Mouse (Mus musculus): Measurements from ENCODE around the gene Arhgap10. TPM values are rescaled to one million over a fixed set of nuclear protein-coding genes. Genes with fewer than 3 reads are reported as not detected.

The Arhgap10 gene
- polyA plus RNA-seq, 1 experiment: 22.4 TPM

DNA sequence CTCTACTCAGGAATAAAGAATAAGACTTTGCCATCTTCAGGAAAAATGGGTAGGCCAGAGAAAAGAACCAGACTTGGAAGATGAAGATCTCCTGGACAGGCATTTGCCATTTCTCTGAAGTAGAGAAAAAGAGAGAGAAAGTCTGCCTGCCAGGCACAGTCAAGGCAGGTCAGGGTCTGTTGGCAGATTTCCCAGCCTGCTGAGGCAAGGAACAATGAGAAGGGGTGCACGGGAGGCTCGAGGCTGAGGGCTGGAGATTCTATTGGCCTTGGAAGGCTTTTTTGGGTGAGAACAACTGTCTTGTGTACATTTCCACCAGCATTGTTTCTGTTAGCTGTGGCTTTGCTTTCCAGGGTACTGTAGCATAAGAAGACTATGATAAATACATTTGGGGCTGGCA is 147.4 kb downstream of the Arhgap10 start:
- Histone ChIP-seq H3K4me1 (ENCODE audit: control insufficient read depth, insufficient read depth, low read length) (peaks cover 3% of the 10 kb centered on the region; the same call in 1 of the 2 replicates), H3K4me3 (ENCODE audit: insufficient read depth, low read length) (no peak overlapping the region), H3K27ac (ENCODE audit: insufficient read depth, low read length) (no peak overlapping the region)
- TF ChIP-seq POLR2A (IDR thresholded peaks at IDR 0.05; ENCODE audit: extremely low read depth, insufficient read depth, low read length) (no peak), CTCF (IDR thresholded peaks at IDR 0.05; ENCODE audit: extremely low read depth, insufficient read depth, low read length) (no peak)

DNA sequence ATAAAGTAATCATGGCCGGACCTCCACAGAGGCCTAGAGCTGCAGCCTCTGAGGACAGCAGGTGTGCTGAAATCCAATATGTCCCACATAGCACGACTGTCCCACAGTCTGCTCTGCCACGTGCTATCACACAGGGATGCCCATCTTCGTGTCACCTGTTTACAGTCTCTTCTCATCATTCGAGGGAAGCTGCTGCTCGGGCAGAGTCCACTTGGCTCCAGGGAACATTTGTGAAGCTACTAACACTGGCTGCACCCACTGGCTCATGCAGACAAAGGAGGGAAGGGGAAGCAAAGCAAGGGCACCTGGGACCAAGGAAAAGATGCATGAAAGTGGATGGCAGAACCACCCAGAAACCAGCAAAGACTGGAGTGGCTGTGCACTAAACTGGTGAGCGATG is 148.1 kb downstream of the Arhgap10 start:
- TF ChIP-seq CTCF (IDR thresholded peaks at IDR 0.05; ENCODE audit: extremely low read depth, insufficient read depth, low read length): no peak
- no peak for TF ChIP-seq POLR2A (IDR thresholded peaks at IDR 0.05; ENCODE audit: extremely low read depth, insufficient read depth, low read length)
- Histone ChIP-seq H3K4me1 (ENCODE audit: control insufficient read depth, insufficient read depth, low read length) (peaks cover under 1% of the 10 kb centered on the region; the same call in 1 of the 2 replicates), H3K4me3 (ENCODE audit: insufficient read depth, low read length) (no peak overlapping the region), H3K27ac (ENCODE audit: insufficient read depth, low read length) (no peak overlapping the region)

DNA sequence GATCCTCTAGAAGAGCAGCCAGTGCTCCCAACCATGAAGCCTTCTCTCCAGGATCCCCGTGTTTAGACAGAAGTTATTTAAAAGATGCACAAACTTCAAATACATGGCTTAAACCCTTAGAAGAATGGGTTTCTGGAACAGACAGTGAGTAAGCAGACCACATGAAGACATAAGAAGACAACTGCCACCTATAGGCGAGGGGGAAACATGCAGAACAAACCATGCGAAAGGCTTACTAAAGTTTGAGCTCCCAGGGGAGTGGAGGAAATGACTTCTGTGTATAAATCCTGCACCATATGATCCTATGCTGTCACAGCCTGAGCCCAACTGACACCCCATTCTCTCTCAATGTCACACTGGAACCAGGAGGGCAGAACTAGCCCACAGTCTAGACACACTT is 150.7 kb downstream of the Arhgap10 start:
- peaks cover 1% of the 10 kb centered on the region; the same call in 1 of the 2 replicates for H3K4me1 ChIP-seq (ENCODE audit: control insufficient read depth, insufficient read depth, low read length)
- no peak overlapping the region for H3K4me3 ChIP-seq (ENCODE audit: insufficient read depth, low read length)
- no peak for TF ChIP-seq POLR2A (IDR thresholded peaks at IDR 0.05; ENCODE audit: extremely low read depth, insufficient read depth, low read length)
- peak; percentile 36; the same call in 1 of the 2 replicates for TF ChIP-seq CTCF (IDR thresholded peaks at IDR 0.05; ENCODE audit: extremely low read depth, insufficient read depth, low read length)
- H3K27ac ChIP-seq (ENCODE audit: insufficient read depth, low read length): no peak overlapping the region

GRCm38 (mm10) chr8:77366446-77366845 is 151.3 kb downstream of the Arhgap10 start:
- H3K27ac ChIP-seq (ENCODE audit: insufficient read depth, low read length): no peak overlapping the region
- peaks cover 1% of the 10 kb centered on the region; the same call in 1 of the 2 replicates for H3K4me1 ChIP-seq (ENCODE audit: control insufficient read depth, insufficient read depth, low read length)
- H3K4me3 ChIP-seq (ENCODE audit: insufficient read depth, low read length): no peak overlapping the region
- TF ChIP-seq CTCF (IDR thresholded peaks at IDR 0.05; ENCODE audit: extremely low read depth, insufficient read depth, low read length) (no peak), POLR2A (IDR thresholded peaks at IDR 0.05; ENCODE audit: extremely low read depth, insufficient read depth, low read length) (no peak)

DNA sequence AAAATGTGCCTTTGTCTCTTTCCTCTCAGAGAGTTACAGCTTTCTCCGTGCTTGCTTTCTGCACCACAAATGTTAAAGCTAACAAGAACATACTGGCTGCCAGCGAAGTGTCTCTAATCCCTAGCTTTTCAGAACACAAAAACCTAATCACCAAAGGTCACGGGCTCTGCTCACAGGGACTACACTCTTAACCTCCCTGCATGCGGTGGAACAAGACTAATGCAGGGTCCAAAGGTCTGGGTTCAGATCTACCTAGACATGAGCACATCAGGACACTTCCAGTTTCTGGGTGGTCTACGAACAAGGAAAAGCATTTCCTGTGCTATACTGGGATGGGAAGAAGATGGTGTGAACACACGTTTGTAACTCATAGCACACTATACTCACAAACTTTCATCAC is 151.8 kb downstream of the Arhgap10 start:
- H3K4me3 ChIP-seq (ENCODE audit: insufficient read depth, low read length): no peak overlapping the region
- no peak overlapping the region for H3K27ac ChIP-seq (ENCODE audit: insufficient read depth, low read length)
- H3K4me1 ChIP-seq (ENCODE audit: control insufficient read depth, insufficient read depth, low read length): peaks cover 1% of the 10 kb centered on the region; the same call in 1 of the 2 replicates
- TF ChIP-seq POLR2A (IDR thresholded peaks at IDR 0.05; ENCODE audit: extremely low read depth, insufficient read depth, low read length) (no peak), CTCF (IDR thresholded peaks at IDR 0.05; ENCODE audit: extremely low read depth, insufficient read depth, low read length) (no peak)

GRCm38 (mm10) chr8:77364472-77364871 is 153.3 kb downstream of the Arhgap10 start:
- Histone ChIP-seq H3K4me1 (ENCODE audit: control insufficient read depth, insufficient read depth, low read length) (peaks cover 1% of the 10 kb centered on the region; the same call in 1 of the 2 replicates), H3K4me3 (ENCODE audit: insufficient read depth, low read length) (no peak overlapping the region), H3K27ac (ENCODE audit: insufficient read depth, low read length) (no peak overlapping the region)
- no peak for TF ChIP-seq CTCF (IDR thresholded peaks at IDR 0.05; ENCODE audit: extremely low read depth, insufficient read depth, low read length)
- no peak for TF ChIP-seq POLR2A (IDR thresholded peaks at IDR 0.05; ENCODE audit: extremely low read depth, insufficient read depth, low read length)

GRCm38 (mm10) chr8:77360853-77361252 is 156.9 kb downstream of the Arhgap10 start:
- H3K4me1 ChIP-seq (ENCODE audit: control insufficient read depth, insufficient read depth, low read length): peaks cover 1% of the 10 kb centered on the region; the same call in 1 of the 2 replicates
- H3K27ac ChIP-seq (ENCODE audit: insufficient read depth, low read length): no peak overlapping the region
- TF ChIP-seq CTCF (IDR thresholded peaks at IDR 0.05; ENCODE audit: extremely low read depth, insufficient read depth, low read length): no peak
- TF ChIP-seq POLR2A (IDR thresholded peaks at IDR 0.05; ENCODE audit: extremely low read depth, insufficient read depth, low read length): no peak
- no peak overlapping the region for H3K4me3 ChIP-seq (ENCODE audit: insufficient read depth, low read length)

DNA sequence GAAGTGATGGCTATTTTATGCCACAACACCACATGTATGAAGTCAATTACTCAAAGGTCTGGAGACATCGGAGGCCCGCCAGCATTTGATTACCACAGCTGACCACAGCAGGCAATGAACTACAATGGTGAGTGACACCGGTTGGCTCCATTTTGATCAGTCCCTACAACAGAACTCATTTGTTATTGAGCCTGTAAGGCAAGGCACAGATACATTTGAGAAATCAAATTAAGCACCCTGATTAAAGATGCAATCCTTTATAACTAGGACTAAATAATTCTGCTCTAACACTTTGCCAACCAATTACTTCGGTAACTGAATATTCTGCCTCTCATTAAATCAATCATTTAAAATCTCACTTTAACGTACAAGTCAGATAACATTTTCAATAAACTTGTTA is 157.3 kb downstream of the Arhgap10 start:
- Histone ChIP-seq H3K27ac (ENCODE audit: insufficient read depth, low read length) (no peak overlapping the region), H3K4me1 (ENCODE audit: control insufficient read depth, insufficient read depth, low read length) (peaks cover 4% of the 10 kb centered on the region; the same call in 1 of the 2 replicates), H3K4me3 (ENCODE audit: insufficient read depth, low read length) (no peak overlapping the region)
- no peak for TF ChIP-seq POLR2A (IDR thresholded peaks at IDR 0.05; ENCODE audit: extremely low read depth, insufficient read depth, low read length)
- TF ChIP-seq CTCF (IDR thresholded peaks at IDR 0.05; ENCODE audit: extremely low read depth, insufficient read depth, low read length): no peak

GRCm38 (mm10) chr8:77357126-77357525 is 160.6 kb downstream of the Arhgap10 start:
- Histone ChIP-seq H3K4me3 (ENCODE audit: insufficient read depth, low read length) (no peak overlapping the region), H3K27ac (ENCODE audit: insufficient read depth, low read length) (no peak overlapping the region), H3K4me1 (ENCODE audit: control insufficient read depth, insufficient read depth, low read length) (peaks cover 2% of the 10 kb centered on the region; the same call in 1 of the 2 replicates)
- TF ChIP-seq CTCF (IDR thresholded peaks at IDR 0.05; ENCODE audit: extremely low read depth, insufficient read depth, low read length) (no peak), POLR2A (IDR thresholded peaks at IDR 0.05; ENCODE audit: extremely low read depth, insufficient read depth, low read length) (no peak)

DNA sequence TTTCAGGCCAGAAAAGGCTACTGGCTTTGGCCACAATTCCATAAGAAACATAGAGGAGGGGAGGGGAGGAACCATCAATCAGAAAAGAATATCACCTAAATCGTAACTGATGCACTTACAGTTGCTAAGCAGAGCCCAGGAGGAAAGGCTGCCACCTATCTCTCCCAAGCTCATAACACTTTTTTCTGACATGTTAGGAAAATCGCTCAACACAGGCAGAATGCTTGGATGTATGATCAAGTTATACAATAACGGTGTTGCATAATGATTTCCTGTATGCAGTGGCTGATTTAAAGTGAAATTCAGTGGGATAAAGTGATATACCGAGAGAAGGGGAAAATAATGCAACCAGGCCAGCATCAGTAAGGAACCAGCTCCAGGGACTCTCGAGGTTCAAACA is 162.4 kb downstream of the Arhgap10 start:
- Histone ChIP-seq H3K4me3 (ENCODE audit: insufficient read depth, low read length) (no peak overlapping the region), H3K27ac (ENCODE audit: insufficient read depth, low read length) (no peak overlapping the region), H3K4me1 (ENCODE audit: control insufficient read depth, insufficient read depth, low read length) (peaks cover 2% of the 10 kb centered on the region; the same call in 1 of the 2 replicates)
- TF ChIP-seq CTCF (IDR thresholded peaks at IDR 0.05; ENCODE audit: extremely low read depth, insufficient read depth, low read length) (0 out of 2 replicates have a peak, but pooled peaks have one; percentile 6), POLR2A (IDR thresholded peaks at IDR 0.05; ENCODE audit: extremely low read depth, insufficient read depth, low read length) (no peak)
